Mouse (Mus musculus) intestine, embryonic 16.5 days (tissue): ENCODE data around the gene Gm10912. TPM values are rescaled to one million over a fixed set of nuclear protein-coding genes. Genes with fewer than 3 reads are reported as not detected.

ENCODE experiments used
- ATAC-seq: fragments of 200-750 bp; cut with Nextera tagmentation; 2 replicates; pipeline ENCODE4 v1.8.0; 2017; ENCODE audit warnings: moderate TSS enrichment, moderate library complexity
- H3K27ac ChIP-seq: fragments of 300-500 bp; sonication (generic); 2 replicates; pipeline ENCODE4 v1.5.1; 2014; ENCODE audit warnings: mild to moderate bottlenecking, low read length
- H3K27me3 ChIP-seq: fragments of 300-500 bp; sonication (generic); replicated peaks from 2 replicates; pipeline ENCODE4 v1.6.1; 2014; ENCODE audit warnings: low read length, control low read depth, mixed read lengths; ENCODE audit not compliant: control insufficient read depth, insufficient read depth
- H3K36me3 ChIP-seq: fragments of 300-500 bp; sonication (generic); 2 replicates; pipeline ENCODE4 v1.6.1; 2014; ENCODE audit warnings: low read length, control low read depth; ENCODE audit not compliant: control insufficient read depth, insufficient read depth
- H3K4me1 ChIP-seq: fragments of 300-500 bp; sonication (generic); 2 replicates; pipeline ENCODE4 v1.6.1; 2014; ENCODE audit warnings: low read length, control low read depth, mixed read lengths; ENCODE audit not compliant: control insufficient read depth, insufficient read depth
- H3K4me2 ChIP-seq: fragments of 300-500 bp; sonication (generic); 2 replicates; pipeline ENCODE4 v1.6.1; 2014; ENCODE audit warnings: low read depth, low read length, control low read depth
- H3K4me3 ChIP-seq: fragments of 300-500 bp; sonication (generic); 2 replicates; pipeline ENCODE4 v1.5.1; 2014; ENCODE audit warnings: mild to moderate bottlenecking, low read length
- H3K9ac ChIP-seq: fragments of 300-500 bp; sonication (generic); 2 replicates; pipeline ENCODE4 v1.6.1; 2014; ENCODE audit warnings: low read depth, low read length
- H3K9me3 ChIP-seq: fragments of 300-500 bp; sonication (generic); 2 replicates; pipeline ENCODE4 v1.6.1; 2016; ENCODE audit warnings: low read length, control low read depth; ENCODE audit not compliant: control insufficient read depth
- WGBS: fragments of 180-500 bp; shearing (Covaris S2); extraction: QIAGEN DNeasy Blood & Tissue Kit; methylation state at CpG from one replicate; pipeline ENCODE4 v1.1.7; 2014; 5-methylcytosine and 5-hydroxymethylcytosine counted together
- polyA plus RNA-seq: library from polyadenylated mRNA; unstranded; fragments of >200 nt; fragmentation: Nextera tagmentation; extraction: Ambion mirVana; gene quantifications from 2 replicates; pipeline ENCODE4 v1.2.1, GENCODE M21; 2015

The Gm10912 gene
- polyA plus RNA-seq, 1 experiment from 2014 or later: not detected

- no peaks in the 10 kb centered on the region for H3K4me1 ChIP-seq
- H3K36me3 ChIP-seq: 0 out of 2 replicates have a peak, but pooled peaks cover 2% of the 10 kb centered on the region
- ATAC-seq: no peak
- no peak overlapping the region for H3K4me2 ChIP-seq
- H3K27ac ChIP-seq: no peak overlapping the region
- H3K9me3 ChIP-seq: no peaks in the 10 kb centered on the region
- no peak overlapping the region for H3K9ac ChIP-seq
- 76% methylated on average over 6 of the region's 6 CpGs for WGBS
- no peaks in the 10 kb centered on the region for H3K27me3 ChIP-seq
- no peak overlapping the region for H3K4me3 ChIP-seq
Observed at GRCm38 (mm10) chr2:104035595-104035994, 30.0 kb upstream of the Gm10912 start.

- Histone ChIP-seq H3K4me3 (no peak overlapping the region), H3K9me3 (no peaks in the 10 kb centered on the region), H3K9ac (no peak overlapping the region), H3K36me3 (0 out of 2 replicates have a peak, but pooled peaks cover 2% of the 10 kb centered on the region), H3K4me1 (no peaks in the 10 kb centered on the region), H3K4me2 (no peak overlapping the region), H3K27ac (no peak overlapping the region), H3K27me3 (no peaks in the 10 kb centered on the region)
- ATAC-seq: no peak
- 58% methylated on average over 3 of the region's 3 CpGs for WGBS
Observed at GRCm38 (mm10) chr2:104036316-104036715, 29.3 kb upstream of the Gm10912 start.

GRCm38 (mm10) chr2:104038236-104038635, 27.4 kb upstream of the Gm10912 start:
- no peaks in the 10 kb centered on the region for H3K27me3 ChIP-seq
- no peak overlapping the region for H3K27ac ChIP-seq
- no peaks in the 10 kb centered on the region for H3K4me1 ChIP-seq
- H3K9ac ChIP-seq: no peak overlapping the region
- no peaks in the 10 kb centered on the region for H3K9me3 ChIP-seq
- 0 out of 2 replicates have a peak, but pooled peaks cover 2% of the 10 kb centered on the region for H3K36me3 ChIP-seq
- WGBS: 77% methylated on average over 2 of the region's 2 CpGs
- no peak for ATAC-seq
- no peak overlapping the region for H3K4me2 ChIP-seq
- no peak overlapping the region for H3K4me3 ChIP-seq

- Histone ChIP-seq H3K9me3 (no peaks in the 10 kb centered on the region), H3K4me1 (no peaks in the 10 kb centered on the region), H3K4me3 (no peak overlapping the region), H3K4me2 (no peak overlapping the region), H3K36me3 (peaks cover 5% of the 10 kb centered on the region; the same call in 1 of the 2 replicates), H3K27me3 (no peaks in the 10 kb centered on the region), H3K9ac (no peak overlapping the region), H3K27ac (no peak overlapping the region)
- no peak for ATAC-seq
- WGBS: 64% methylated on average over 5 of the region's 5 CpGs
Observed at GRCm38 (mm10) chr2:104041632-104042031, 24.0 kb upstream of the Gm10912 start.

- Histone ChIP-seq H3K4me1 (no peaks in the 10 kb centered on the region), H3K4me3 (no peak overlapping the region), H3K27me3 (no peaks in the 10 kb centered on the region), H3K4me2 (no peak overlapping the region), H3K36me3 (peaks cover 3% of the 10 kb centered on the region; the same call in 1 of the 2 replicates), H3K27ac (no peak overlapping the region), H3K9me3 (no peaks in the 10 kb centered on the region), H3K9ac (no peak overlapping the region)
- no peak for ATAC-seq
- 92% methylated on average over 15 of the region's 15 CpGs for WGBS
Observed at GRCm38 (mm10) chr2:104042766-104043165, 22.9 kb upstream of the Gm10912 start.

GRCm38 (mm10) chr2:104043624-104044478, 21.8 kb upstream of the Gm10912 start:
- Histone ChIP-seq H3K9ac (no peak overlapping the region), H3K27me3 (no peaks in the 10 kb centered on the region), H3K36me3 (peaks cover 3% of the 10 kb centered on the region; the same call in 1 of the 2 replicates), H3K9me3 (no peaks in the 10 kb centered on the region), H3K27ac (no peak overlapping the region), H3K4me3 (no peak overlapping the region), H3K4me1 (no peaks in the 10 kb centered on the region), H3K4me2 (no peak overlapping the region)
- 36% methylated on average over 5 of the region's 5 CpGs for WGBS
- ATAC-seq: no peak

GRCm38 (mm10) chr2:104044479-104045080, 21.0 kb upstream of the Gm10912 start:
- no peak overlapping the region for H3K27ac ChIP-seq
- 77% methylated on average over 1 of the region's 1 CpGs for WGBS
- H3K4me1 ChIP-seq: no peaks in the 10 kb centered on the region
- no peaks in the 10 kb centered on the region for H3K27me3 ChIP-seq
- H3K36me3 ChIP-seq: peaks cover 3% of the 10 kb centered on the region; the same call in 1 of the 2 replicates
- no peaks in the 10 kb centered on the region for H3K9me3 ChIP-seq
- no peak overlapping the region for H3K9ac ChIP-seq
- no peak for ATAC-seq
- H3K4me3 ChIP-seq: no peak overlapping the region
- H3K4me2 ChIP-seq: no peak overlapping the region

GRCm38 (mm10) chr2:104058381-104058780, 7.2 kb upstream of the Gm10912 start:
- H3K27ac ChIP-seq: no peak overlapping the region
- H3K9ac ChIP-seq: no peak overlapping the region
- no peaks in the 10 kb centered on the region for H3K27me3 ChIP-seq
- 87% methylated on average over 1 of the region's 1 CpGs for WGBS
- no peaks in the 10 kb centered on the region; the same call in 1 of the 2 replicates for H3K4me1 ChIP-seq
- no peak overlapping the region for H3K4me2 ChIP-seq
- peaks cover 4% of the 10 kb centered on the region; the same call in 1 of the 2 replicates for H3K36me3 ChIP-seq
- H3K9me3 ChIP-seq: no peaks in the 10 kb centered on the region
- no peak overlapping the region for H3K4me3 ChIP-seq
- ATAC-seq: no peak

- ATAC-seq: no peak
- Histone ChIP-seq H3K9ac (no peak overlapping the region), H3K4me1 (no peaks in the 10 kb centered on the region; the same call in 1 of the 2 replicates), H3K4me3 (no peak overlapping the region), H3K36me3 (peaks cover 4% of the 10 kb centered on the region; the same call in 1 of the 2 replicates), H3K27ac (no peak overlapping the region), H3K4me2 (no peak overlapping the region), H3K27me3 (no peaks in the 10 kb centered on the region), H3K9me3 (no peaks in the 10 kb centered on the region)
- WGBS: 93% methylated on average over 4 of the region's 4 CpGs
Observed at GRCm38 (mm10) chr2:104058954-104059353, 6.7 kb upstream of the Gm10912 start.
